Mouse (Mus musculus) heart, postnatal 0 days (tissue): ENCODE measurements around the gene Nxnl1.

ENCODE experiments used
- CTCF ChIP-seq: IDR thresholded peaks from 2 replicates; pipeline ENCODE4 v1.5.1; 2016; ENCODE audit warnings: antibody characterized with exemption, control low read depth, low read depth
- EP300 ChIP-seq: IDR thresholded peaks from 2 replicates; pipeline ENCODE4 v1.6.1; 2016; ENCODE audit warnings: antibody characterized with exemption, low read depth

GRCm38 (mm10) chr8:71595862-71596261 is 29.5 kb upstream of the Nxnl1 start:
- TF ChIP-seq CTCF (peak; percentile 99), EP300 (no peak)
